26 mouse cellular contexts compared by ENCODE assay signal in the genomic region with DNA sequence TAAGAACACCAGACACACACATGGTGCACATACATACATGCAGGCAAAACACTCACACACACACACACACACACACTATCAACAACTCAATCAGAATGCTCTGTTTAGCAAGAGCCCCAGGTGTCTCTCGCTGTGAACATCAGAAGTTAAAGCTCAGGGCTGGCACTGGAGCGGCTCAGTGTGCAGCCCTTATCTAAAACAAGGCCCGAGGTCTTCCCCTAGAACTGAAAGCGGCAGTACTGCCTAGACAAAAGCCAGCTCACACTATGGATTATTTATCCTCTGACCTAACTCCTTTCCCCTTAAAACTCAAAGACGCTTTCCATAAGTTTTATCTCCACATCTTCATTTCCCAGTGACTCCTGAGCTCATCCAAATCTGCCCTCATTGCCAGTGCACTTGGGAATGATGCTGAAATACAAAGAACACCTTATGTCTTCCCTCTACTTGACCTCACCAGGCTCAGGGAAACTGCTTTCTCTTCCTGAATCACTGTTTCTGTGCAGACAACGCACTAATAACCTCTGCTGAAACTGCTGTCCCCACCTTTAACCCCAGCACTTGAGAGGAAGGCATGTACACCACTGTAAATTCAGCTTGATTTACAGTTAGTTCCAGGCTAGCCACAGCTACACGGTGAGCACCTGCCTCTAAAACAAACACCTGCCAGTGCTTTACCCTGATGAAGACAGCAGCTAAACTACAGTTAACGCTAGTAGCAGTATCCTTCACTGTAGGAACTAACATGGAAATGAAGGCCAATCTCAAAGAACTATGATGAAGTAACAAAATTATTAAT. TPM values are rescaled to one million over a fixed set of nuclear protein-coding genes. Genes with fewer than 3 reads are reported as not detected.
DNase-seq lines count a peak whose midpoint lies in the region; ATAC-seq and TF ChIP-seq lines count a peak whose summit lies in the region.
"Had no signal": no experiment of that assay in that cellular context is flagged by ENCODE, and none has a peak within 500 bp of the region (broad histone marks: within the 10 kb centered on the region; RNA-seq: fewer than 3 reads in every experiment).

No protein-coding gene starts in this region.

- no peak for TF ChIP-seq CTCF in intestine, postnatal 0 days (IDR thresholded peaks at IDR 0.05; ENCODE audit: low read depth)

- no peaks in the 10 kb centered on the region for H3K36me3 ChIP-seq in midbrain, embryonic 11.5 days (ENCODE audit: control insufficient read depth, insufficient read depth, low read length)
- 0 out of 2 replicates have a peak, but pooled peaks cover 3% of the 10 kb centered on the region for H3K36me3 ChIP-seq in midbrain, embryonic 15.5 days (replicated peaks)
- H3K36me3 ChIP-seq in intestine, postnatal 0 days (ENCODE audit: control insufficient read depth, insufficient read depth): peaks cover 3% of the 10 kb centered on the region; the same call in 1 of the 2 replicates
- H3K36me3 ChIP-seq in liver, embryonic 15.5 days (replicated peaks): peaks cover 45% of the 10 kb centered on the region
- H3K36me3 ChIP-seq in hindbrain, embryonic 16.5 days (ENCODE audit: control insufficient read depth, insufficient read depth, low read length): no peaks in the 10 kb centered on the region

- H3K4me2 ChIP-seq in midbrain, embryonic 11.5 days: no peak overlapping the region
- no peak overlapping the region for H3K4me2 ChIP-seq in midbrain, embryonic 15.5 days
- H3K4me2 ChIP-seq in intestine, postnatal 0 days (replicated peaks; ENCODE audit: low read depth): no peak overlapping the region
- peak overlapping the region; percentile 9; the same call in 1 of the 2 replicates for H3K4me2 ChIP-seq in liver, embryonic 15.5 days
- H3K4me2 ChIP-seq in hindbrain, embryonic 16.5 days (ENCODE audit: low read length): no peak overlapping the region
- H3K4me2 ChIP-seq: embryonic facial prominence, embryonic 12.5 days; kidney, embryonic 15.5 days; limb, embryonic 15.5 days; midbrain, embryonic 12.5 days had no signal

- no peak overlapping the region for H3K4me3 ChIP-seq in midbrain, embryonic 11.5 days (ENCODE audit: low read depth, low read length)
- no peak overlapping the region for H3K4me3 ChIP-seq in midbrain, embryonic 15.5 days
- no peak overlapping the region for H3K4me3 ChIP-seq in intestine, postnatal 0 days (ENCODE audit: low read depth, low read length)
- no peak overlapping the region for H3K4me3 ChIP-seq in liver, embryonic 15.5 days (replicated peaks)
- no peak overlapping the region for H3K4me3 ChIP-seq in hindbrain, embryonic 16.5 days (ENCODE audit: low read length)
- H3K4me3 ChIP-seq: embryonic facial prominence, embryonic 12.5 days; erythroblast, embryonic 14.5 days; hindbrain, embryonic 10.5 days; kidney, embryonic 15.5 days; limb, embryonic 15.5 days; midbrain, embryonic 12.5 days; myocyte had no signal

- peak; percentile 76 for DNase-seq in midbrain, embryonic 11.5 days (ENCODE audit: low spot score, missing footprints)
- DNase-seq in mesoderm, embryonic 11.5 days (ENCODE audit: low read depth, low spot score): peak; percentile 6
- DNase-seq in layer of hippocampus, adult 9-10 months (ENCODE audit: low spot score): no peak
- DNase-seq: adrenal gland, postnatal 10 days; cerebellum, adult 9-10 months; gastrocnemius, postnatal 25 days; layer of hippocampus, postnatal 36 days; lung, postnatal 10 days; right cerebral cortex, postnatal 14 days; spleen, adult 18-20 months; thymus, adult 18-20 months had no signal

- no peak overlapping the region for H3K9ac ChIP-seq in midbrain, embryonic 11.5 days (ENCODE audit: low read length)
- H3K9ac ChIP-seq in midbrain, embryonic 15.5 days: no peak overlapping the region
- H3K9ac ChIP-seq in intestine, postnatal 0 days (ENCODE audit: low read depth, low read length): no peak overlapping the region
- no peak overlapping the region for H3K9ac ChIP-seq in liver, embryonic 15.5 days
- H3K9ac ChIP-seq in hindbrain, embryonic 16.5 days (ENCODE audit: low read depth, low read length): no peak overlapping the region
- H3K9ac ChIP-seq: embryonic facial prominence, embryonic 12.5 days; kidney, embryonic 15.5 days; limb, embryonic 15.5 days; midbrain, embryonic 12.5 days had no signal

- H3K9me3 ChIP-seq in midbrain, embryonic 11.5 days (ENCODE audit: control insufficient read depth, low read length): no peaks in the 10 kb centered on the region
- H3K9me3 ChIP-seq in midbrain, embryonic 15.5 days: no peaks in the 10 kb centered on the region
- H3K9me3 ChIP-seq in intestine, postnatal 0 days (ENCODE audit: control insufficient read depth): no peaks in the 10 kb centered on the region
- no peaks in the 10 kb centered on the region for H3K9me3 ChIP-seq in liver, embryonic 15.5 days (replicated peaks)
- H3K9me3 ChIP-seq in hindbrain, embryonic 16.5 days (ENCODE audit: control insufficient read depth, low read length): no peaks in the 10 kb centered on the region; the same call in 1 of the 2 replicates
- H3K9me3 ChIP-seq: embryonic facial prominence, embryonic 12.5 days; kidney, embryonic 15.5 days; limb, embryonic 15.5 days had no signal

- no peak for ATAC-seq in midbrain, embryonic 11.5 days (ENCODE audit: low FRiP score)
- no peak for ATAC-seq in midbrain, embryonic 15.5 days (replicated peaks)
- ATAC-seq in intestine, postnatal 0 days: peak; percentile 57; the same call in 1 of the 2 replicates
- ATAC-seq in liver, embryonic 15.5 days (ENCODE audit: insufficient read depth): peak; percentile 17; the same call in 1 of the 2 replicates
- ATAC-seq in monocyte, adult 5-6 weeks (replicated peaks; ENCODE audit: insufficient number of reproducible peaks, low FRiP score, low TSS enrichment, poor library complexity, severe bottlenecking): no peak
- no peak for ATAC-seq in hindbrain, embryonic 16.5 days
- ATAC-seq: forebrain, embryonic 14.5 days; inflammation-experienced regulatory T-cells, adult 6 months; Patski had no signal

- 83% methylated on average over 8 of the region's 8 CpGs for WGBS in midbrain, embryonic 11.5 days
- 75% methylated on average over 8 of the region's 8 CpGs for WGBS in midbrain, embryonic 15.5 days
- 37% methylated on average over 8 of the region's 8 CpGs for WGBS in intestine, postnatal 0 days
- 44% methylated on average over 8 of the region's 8 CpGs for WGBS in liver, embryonic 15.5 days (ENCODE audit: insufficient replicate concordance)
- 84% methylated on average over 8 of the region's 8 CpGs for WGBS in hindbrain, embryonic 16.5 days

- H3K27ac ChIP-seq in midbrain, embryonic 11.5 days (ENCODE audit: low read depth, low read length): no peak overlapping the region; the same call in 1 of the 2 replicates
- no peak overlapping the region for H3K27ac ChIP-seq in midbrain, embryonic 15.5 days
- peak overlapping the region; percentile 28; the same call in 1 of the 2 replicates for H3K27ac ChIP-seq in intestine, postnatal 0 days (ENCODE audit: low read depth, low read length)
- 0 out of 2 replicates have a peak overlapping the region, but pooled peaks have one; percentile 24 for H3K27ac ChIP-seq in liver, embryonic 15.5 days (replicated peaks)
- no peak overlapping the region for H3K27ac ChIP-seq in hindbrain, embryonic 16.5 days (ENCODE audit: low read depth, low read length)
- H3K27ac ChIP-seq: embryonic facial prominence, embryonic 12.5 days; hindbrain, embryonic 10.5 days; kidney, embryonic 15.5 days; limb, embryonic 15.5 days; midbrain, embryonic 12.5 days had no signal

- H3K4me1 ChIP-seq in midbrain, embryonic 11.5 days (ENCODE audit: control insufficient read depth, insufficient read depth, low read length): no peaks in the 10 kb centered on the region
- H3K4me1 ChIP-seq in midbrain, embryonic 15.5 days: no peaks in the 10 kb centered on the region; the same call in 1 of the 2 replicates
- no peaks in the 10 kb centered on the region for H3K4me1 ChIP-seq in intestine, postnatal 0 days (replicated peaks; ENCODE audit: control insufficient read depth, insufficient read depth, low read length)
- H3K4me1 ChIP-seq in liver, embryonic 15.5 days (replicated peaks): peaks cover 58% of the 10 kb centered on the region
- H3K4me1 ChIP-seq in hindbrain, embryonic 16.5 days (ENCODE audit: control insufficient read depth, insufficient read depth, low read depth, low read length): no peaks in the 10 kb centered on the region
- H3K4me1 ChIP-seq: embryonic facial prominence, embryonic 12.5 days; hindbrain, embryonic 10.5 days had no signal

- no peaks in the 10 kb centered on the region for H3K27me3 ChIP-seq in midbrain, embryonic 11.5 days (ENCODE audit: control insufficient read depth, insufficient read depth, low read length)
- H3K27me3 ChIP-seq in midbrain, embryonic 15.5 days (replicated peaks): no peaks in the 10 kb centered on the region
- no peaks in the 10 kb centered on the region for H3K27me3 ChIP-seq in intestine, postnatal 0 days (replicated peaks; ENCODE audit: control insufficient read depth, insufficient read depth, low read length)
- H3K27me3 ChIP-seq in liver, embryonic 15.5 days: no peaks in the 10 kb centered on the region
- no peaks in the 10 kb centered on the region for H3K27me3 ChIP-seq in hindbrain, embryonic 16.5 days (replicated peaks; ENCODE audit: control insufficient read depth, insufficient read depth, low read length)
- H3K27me3 ChIP-seq: embryonic facial prominence, embryonic 12.5 days; kidney, embryonic 15.5 days; limb, embryonic 15.5 days; midbrain, embryonic 12.5 days; Patski had no signal

RNA-seq across cellular contexts. Expression of a gene that starts 11.3 kb away (rescaled TPM):
- 30.3 and 35.1 TPM in 2 replicates for polyA plus RNA-seq in midbrain, embryonic 11.5 days (2014; fragmentation: Nextera tagmentation; extraction: Ambion mirVana)
- polyA plus RNA-seq in midbrain, embryonic 15.5 days (2015; fragmentation: Nextera tagmentation; extraction: Ambion mirVana): 39.3 and 40.8 TPM in 2 replicates
- 16.8 and 20.9 TPM in 2 replicates for polyA plus RNA-seq in intestine, postnatal 0 days (2015; fragmentation: Nextera tagmentation; extraction: Ambion mirVana)
- 24.0 and 29.4 TPM in 2 replicates for polyA plus RNA-seq in liver, embryonic 15.5 days (2015; fragmentation: Nextera tagmentation; extraction: Ambion mirVana)
- 179 to 243 TPM (median 180 TPM) in 3 replicates for total RNA-seq in monocyte, adult 5-6 weeks (2017)
- polyA plus RNA-seq in hindbrain, embryonic 16.5 days (2015; fragmentation: Nextera tagmentation; extraction: Ambion mirVana): 31.3 and 33.3 TPM in 2 replicates

Comparison
In these comparisons a context has a peak if more than half of its experiments do, and no peak if none do; other contexts are left out.
1. ATAC-seq: peak in intestine, postnatal 0 days (single experiment) and liver, embryonic 15.5 days (single experiment); none in midbrain, embryonic 11.5 days (single experiment), midbrain, embryonic 15.5 days (single experiment), monocyte, adult 5-6 weeks (single experiment) and hindbrain, embryonic 16.5 days (single experiment).
2. H3K27ac ChIP-seq: peak in intestine, postnatal 0 days (single experiment) and liver, embryonic 15.5 days (single experiment); none in midbrain, embryonic 11.5 days (single experiment), midbrain, embryonic 15.5 days (single experiment) and hindbrain, embryonic 16.5 days (single experiment).